Mouse (Mus musculus): ENCODE results near the gene Gm49354.
"Not testable (repeated sequence)": the region's sequence is repeated elsewhere in the genome, so short reads cannot be mapped to it uniquely, and the experiment has no call there.

Gm49354 gene

DNA sequence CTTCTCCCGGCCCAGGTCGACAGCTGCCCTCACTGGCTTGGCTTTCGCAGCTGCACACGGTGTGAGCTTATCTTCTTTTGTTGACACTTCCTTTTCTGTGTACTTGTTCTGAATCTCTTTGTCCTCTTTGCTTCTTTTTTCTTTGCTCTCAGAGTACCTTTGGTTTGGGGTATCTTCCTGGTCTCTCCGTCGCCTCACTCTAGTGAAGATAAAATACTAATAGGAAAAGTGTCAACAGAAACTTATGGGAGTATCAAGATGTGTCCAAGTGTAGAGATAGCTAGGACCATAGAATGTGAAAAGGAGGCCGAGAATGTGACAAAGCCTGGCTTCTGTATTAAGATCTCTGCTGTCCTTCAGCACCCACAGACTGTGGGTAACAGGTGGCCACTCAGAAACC, at the start of gene Gm49354:
Gm49354 (minus strand) TSS at position 101 of the 400 bp plus-strand sequence.
- DNase-seq (ENCODE audit: low read depth, low spot score): no peak

DNA sequence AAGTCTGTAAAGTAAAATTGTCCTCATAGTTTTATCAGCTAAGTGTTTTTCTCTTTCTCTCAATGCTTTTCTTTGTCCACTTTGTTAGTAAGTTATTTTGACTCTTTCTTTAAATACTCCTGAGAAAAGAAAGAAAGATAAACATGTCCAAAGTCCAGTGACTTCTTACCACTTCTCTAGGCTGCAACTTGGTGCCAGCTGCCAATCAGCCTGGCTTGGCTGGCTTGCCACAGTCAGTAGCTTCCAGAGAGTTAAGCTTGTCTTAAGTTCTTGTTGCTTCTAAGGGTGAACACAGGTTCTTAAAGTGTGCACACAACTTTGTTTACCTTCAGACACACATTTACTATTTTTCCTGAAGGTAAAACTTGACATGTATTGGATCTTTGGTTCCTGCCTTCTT, 43.9 kb upstream of the Gm49354 start:
- DNase-seq (ENCODE audit: low read depth, low spot score): no peak

- DNase-seq (ENCODE audit: low read depth, low spot score): peak; percentile 93
Observed at GRCm38 (mm10) chr13:59822507-59823462, 40.7 kb upstream of the Gm49354 start, which contains the start of gene Tut7. TSS of gene Tut7 (minus strand) at chr13:59823147.

DNA sequence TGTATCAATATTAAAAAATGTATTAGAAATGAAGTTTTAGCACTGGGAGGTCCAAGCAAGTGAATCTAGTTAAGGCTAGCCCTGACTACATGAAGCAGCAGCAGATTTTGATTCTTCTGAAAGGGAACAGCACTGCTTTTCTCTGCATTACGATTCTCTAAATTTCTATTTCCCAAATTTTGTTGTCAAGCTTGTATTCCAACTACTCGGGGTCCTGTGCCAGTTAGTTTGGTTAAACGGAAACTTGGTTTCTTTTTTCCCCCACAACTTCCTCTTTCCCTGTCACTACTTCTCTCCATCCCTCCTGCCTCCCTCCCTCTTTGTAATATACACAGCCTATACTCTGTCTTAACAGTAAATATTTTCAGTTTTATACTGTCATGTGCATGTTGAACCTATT, 38.8 kb upstream of the Gm49354 start:
- DNase-seq (ENCODE audit: low read depth, low spot score): no peak

DNA sequence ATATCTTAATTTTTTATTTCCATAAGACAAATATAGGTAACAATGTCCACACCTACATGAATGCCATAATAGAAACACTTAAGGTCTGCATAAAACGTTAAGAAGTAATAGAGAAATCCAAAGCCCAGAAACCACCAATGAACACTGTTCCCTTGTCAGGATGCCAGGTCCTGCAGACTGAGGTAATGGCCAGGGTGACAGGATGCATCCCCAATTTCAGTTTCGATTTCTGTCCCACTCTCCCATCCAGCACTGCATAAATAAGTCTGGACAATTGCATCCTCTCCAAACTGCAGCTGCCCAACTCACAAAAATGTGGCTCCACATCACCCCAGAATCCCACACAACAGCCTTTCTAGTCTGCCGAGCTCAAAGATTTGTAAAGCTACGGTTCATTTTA, 38.1 kb upstream of the Gm49354 start:
- no peak for DNase-seq (ENCODE audit: low read depth, low spot score)

GRCm38 (mm10) chr13:59817352-59817751, 35.3 kb upstream of the Gm49354 start:
- no peak for DNase-seq (ENCODE audit: low read depth, low spot score)

DNA sequence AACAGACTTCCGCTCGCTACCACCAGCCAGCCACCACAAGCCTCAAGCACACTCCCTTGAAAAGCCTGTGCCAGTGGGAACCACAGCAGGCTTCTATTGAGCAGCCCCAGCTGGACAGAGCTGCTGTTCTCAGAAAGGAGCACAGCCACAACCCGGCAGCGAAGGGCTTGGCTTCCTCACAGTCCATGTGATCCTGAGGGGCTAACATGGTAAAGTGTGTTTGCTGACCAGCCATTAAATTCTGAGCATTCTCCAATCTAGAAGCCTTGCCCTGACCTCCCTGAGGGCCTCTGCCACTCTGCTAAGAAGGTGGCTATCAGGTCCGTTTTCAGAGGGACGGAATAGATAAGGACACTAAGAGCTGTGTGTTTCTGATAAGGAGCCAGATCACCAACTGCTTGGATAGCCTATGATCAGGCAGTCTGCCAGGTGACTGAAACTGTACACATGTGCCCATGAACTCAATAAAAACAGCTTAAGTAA, 32.1 kb upstream of the Gm49354 start:
- DNase-seq (ENCODE audit: low read depth, low spot score): peak; percentile 42

DNA sequence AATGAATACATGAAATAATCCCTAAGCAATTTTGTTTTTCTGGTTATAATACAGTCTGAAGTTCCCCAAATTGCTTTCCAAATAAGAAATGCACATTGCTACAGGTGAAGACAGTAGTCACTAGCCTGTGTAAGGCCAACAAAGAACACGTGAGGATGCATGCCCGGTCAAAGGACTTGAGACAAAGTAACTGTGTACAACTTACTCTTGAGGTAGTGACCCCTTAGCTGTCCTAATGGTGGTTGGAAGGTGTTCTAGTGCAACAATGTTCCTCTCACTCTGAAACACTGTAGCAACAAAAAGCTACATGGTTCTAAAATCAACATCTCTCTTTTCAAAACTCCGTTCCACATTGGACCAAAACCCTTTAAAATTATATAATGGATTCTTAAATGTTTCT, 29.5 kb upstream of the Gm49354 start:
- DNase-seq (ENCODE audit: low read depth, low spot score): no peak

DNA sequence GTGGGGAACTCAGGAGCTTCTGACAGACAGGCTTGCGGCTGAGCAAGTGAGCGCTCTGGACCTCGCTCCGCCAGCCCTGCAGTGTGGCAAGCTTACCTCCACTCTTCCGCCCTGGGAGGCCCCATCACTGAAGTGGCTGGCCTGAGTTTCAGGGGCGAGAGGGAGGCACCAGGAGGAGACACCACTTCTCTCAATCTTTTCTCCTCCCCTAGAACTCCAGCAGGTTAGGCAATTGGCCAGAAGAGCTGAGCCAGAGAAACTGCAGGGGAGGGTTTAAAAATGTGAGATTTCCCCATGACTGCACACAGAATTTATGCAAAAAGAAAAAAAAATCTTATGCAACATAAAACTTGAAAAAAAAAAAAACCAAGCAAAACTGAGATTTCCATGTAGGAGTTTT, 19.0 kb upstream of the Gm49354 start:
- DNase-seq (ENCODE audit: low read depth, low spot score): no peak

- DNase-seq (ENCODE audit: low read depth, low spot score): no peak
Observed at GRCm38 (mm10) chr13:59800077-59800476, 18.0 kb upstream of the Gm49354 start.

DNA sequence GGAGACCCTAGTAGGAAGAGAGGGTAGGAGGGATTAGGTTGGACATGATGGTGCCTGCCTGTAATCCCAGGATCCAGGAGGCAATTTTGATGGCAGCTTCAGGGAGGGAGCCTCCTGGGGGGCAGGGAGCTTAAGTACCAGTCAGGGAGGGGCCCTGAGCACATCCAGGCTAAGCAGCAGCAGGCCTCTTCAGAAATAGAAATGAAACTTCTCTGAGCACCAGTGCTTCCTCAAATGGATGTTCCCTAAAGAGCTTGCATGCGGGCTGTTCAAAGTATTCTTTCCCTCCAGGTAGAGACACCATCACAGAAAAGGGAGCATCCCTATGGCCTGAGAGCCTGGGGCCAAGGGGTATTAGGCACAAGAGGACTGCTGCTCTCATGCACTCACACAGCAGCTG, 16.3 kb upstream of the Gm49354 start:
- no peak for DNase-seq (ENCODE audit: low read depth, low spot score)

DNA sequence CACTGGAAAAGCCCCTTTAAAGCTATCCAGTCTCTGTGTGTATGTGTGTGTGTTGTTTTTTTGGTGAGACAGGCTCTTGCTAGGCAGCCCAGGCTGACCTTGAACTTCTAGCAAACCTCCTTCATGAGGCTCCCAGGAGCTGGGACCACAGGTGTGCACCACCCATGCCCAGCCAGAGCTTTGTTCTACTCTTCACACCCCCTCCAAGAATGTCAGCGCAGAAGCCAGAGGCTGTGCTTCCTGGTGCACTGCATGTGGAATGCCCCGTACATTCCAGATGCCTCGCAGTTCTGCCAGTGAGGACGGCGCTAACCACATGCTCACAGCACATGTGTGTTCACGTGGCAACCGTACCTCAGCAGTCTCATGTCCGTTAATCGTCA, 14.4 kb upstream of the Gm49354 start:
- DNase-seq (ENCODE audit: low read depth, low spot score): no peak

DNA sequence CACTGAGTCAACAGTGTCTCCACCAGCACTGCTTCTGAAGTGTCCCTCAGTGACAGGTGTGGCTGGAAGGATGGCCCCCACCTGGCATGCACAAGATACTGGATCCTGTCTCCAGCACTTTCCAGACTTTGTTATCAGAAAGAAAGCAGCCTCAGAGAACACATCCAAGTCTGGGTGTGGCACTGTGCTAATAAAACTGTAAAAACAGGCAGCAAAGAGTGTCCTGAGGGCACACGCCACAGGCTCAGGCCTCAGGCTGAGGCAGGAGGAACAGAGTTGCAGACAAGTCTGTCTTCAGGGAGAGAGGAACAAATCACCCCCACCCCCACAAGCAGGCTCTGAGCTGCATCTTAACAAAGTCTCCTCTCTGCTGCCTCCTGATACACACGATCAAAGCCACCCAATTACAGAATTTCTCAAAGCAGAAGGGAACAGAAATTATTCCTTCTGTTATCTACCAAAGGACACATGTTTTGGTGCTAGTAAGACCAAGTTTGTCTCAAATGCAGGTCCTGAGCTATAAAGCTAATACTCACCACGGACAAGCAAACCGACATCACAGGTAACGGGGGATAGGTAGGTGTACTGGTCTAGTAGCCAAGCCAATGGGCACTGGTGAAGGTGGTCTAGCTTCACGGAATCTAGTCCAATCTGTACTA, 13.9 kb upstream of the Gm49354 start:
- no peak for DNase-seq (ENCODE audit: low read depth, low spot score)

DNA sequence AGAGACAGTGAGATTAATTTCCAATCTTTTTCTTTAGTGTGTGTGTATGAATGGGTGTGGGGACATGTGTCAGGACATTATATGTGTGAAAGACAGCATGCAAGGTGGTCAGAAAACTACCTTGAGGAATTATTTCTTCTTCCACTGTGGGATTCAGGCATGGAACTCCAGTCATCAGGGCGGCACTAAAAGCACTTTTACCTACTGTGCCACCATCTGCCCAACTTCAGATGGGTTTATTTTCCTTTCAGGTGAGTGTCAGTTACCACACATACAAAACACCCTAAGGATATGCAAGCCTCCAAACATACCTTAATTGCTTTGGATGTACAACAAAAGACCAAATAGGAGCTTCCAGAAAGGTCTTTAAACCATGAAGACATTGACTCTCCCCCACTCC, 12.7 kb upstream of the Gm49354 start:
- DNase-seq (ENCODE audit: low read depth, low spot score): no peak

DNA sequence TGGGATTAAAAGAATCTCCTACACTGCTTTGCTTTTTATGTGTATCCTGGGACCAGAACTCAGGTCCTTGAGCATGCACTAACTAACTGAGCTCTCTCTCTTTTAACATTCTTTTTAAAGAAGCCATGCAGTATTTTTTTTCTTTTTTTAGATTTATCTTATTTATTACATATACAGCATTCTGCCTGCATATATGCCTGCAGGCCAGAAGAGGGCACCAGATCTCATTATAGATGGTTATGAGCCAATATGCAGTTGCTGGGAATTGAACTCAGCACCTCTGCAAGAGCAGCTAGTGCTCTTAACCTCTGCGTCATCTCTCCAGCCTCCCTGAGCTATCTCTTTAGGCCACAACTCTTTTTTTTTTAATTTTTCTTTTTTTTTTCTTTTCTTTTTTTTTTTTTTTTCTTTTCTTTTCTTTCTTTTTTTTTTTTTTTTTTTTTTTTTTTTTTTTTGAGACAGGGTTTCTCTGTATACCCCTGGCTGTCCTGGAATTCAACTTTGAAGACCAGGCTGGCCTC, 2.2 kb downstream of the Gm49354 start:
- DNase-seq (ENCODE audit: low read depth, low spot score): not testable (repeated sequence)

- DNase-seq (ENCODE audit: low read depth, low spot score): no peak
Observed at GRCm38 (mm10) chr13:59779213-59779612, 2.8 kb downstream of the Gm49354 start.

GRCm38 (mm10) chr13:59775168-59775567, 6.9 kb downstream of the Gm49354 start:
- DNase-seq (ENCODE audit: low read depth, low spot score): no peak

DNA sequence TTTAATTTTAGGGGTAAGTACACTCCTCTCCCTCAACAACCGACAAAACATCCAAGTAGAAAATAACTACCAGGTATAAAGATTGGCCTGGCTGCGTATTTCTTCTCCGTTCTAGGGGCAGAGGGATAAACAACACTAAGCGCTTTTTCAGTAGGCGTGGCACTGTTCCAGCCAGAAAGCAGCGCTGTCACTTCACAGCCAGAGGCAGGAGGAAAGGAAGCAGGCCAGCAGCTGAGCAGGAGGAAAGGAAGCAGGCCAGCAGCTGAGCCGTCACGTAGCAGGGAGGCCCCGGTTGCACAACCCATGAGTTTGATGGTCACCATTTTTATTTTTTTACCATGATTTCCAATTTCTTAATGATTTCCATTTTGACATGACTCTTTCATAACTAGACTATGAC, 10.8 kb downstream of the Gm49354 start:
- peak; percentile 92 for DNase-seq (ENCODE audit: low read depth, low spot score)

- no peak for DNase-seq (ENCODE audit: low read depth, low spot score)
Observed at GRCm38 (mm10) chr13:59770847-59771246, 11.2 kb downstream of the Gm49354 start.

- peak; percentile 84 for DNase-seq (ENCODE audit: low read depth, low spot score)
Observed at GRCm38 (mm10) chr13:59770164-59770562, 11.9 kb downstream of the Gm49354 start.

DNA sequence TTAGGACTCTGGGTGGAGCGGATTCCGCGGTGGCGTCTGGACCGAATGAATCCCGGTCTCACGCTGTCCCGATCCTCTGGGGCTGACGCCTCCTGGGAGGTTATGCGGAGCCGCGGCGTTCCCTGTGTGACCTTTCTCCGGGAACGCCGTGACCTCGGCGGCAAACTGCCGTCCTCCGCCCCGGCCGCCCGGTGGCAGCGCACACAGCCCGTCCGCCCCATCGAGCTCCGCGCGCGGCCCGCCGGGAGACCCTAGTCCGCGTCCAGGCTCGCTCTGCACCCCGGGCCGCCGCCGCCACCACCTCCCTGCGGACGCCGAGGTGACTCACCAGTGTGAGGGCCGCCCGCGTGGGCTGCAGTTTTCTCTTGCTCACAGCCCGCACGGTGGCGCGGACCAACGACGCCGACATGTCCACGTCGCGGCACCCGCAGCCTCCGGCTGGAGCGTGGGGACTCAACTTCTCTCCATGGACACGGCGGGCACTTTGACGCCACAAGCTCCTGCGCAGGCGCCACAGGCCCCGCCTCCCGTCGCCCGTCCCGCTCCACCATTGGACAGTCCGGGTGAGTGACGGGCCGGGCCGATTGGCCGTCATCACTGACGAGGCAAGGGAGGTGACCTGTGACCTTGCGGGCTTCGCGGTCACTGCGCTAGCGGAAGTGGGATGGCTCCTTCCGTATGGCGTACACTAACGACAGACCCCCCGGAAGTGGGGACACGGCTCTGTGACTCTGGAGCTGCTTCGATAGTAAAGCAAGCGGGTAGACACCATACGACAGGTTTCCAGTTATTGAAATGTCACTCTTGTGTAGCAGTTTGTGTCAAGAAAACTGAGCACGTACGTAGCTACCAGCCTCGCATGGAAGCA, 12.5 kb downstream of the Gm49354 start, which contains the start of gene Isca1:
Isca1 (minus strand) TSS at position 515 of the 868 bp plus-strand sequence.
- DNase-seq (ENCODE audit: low read depth, low spot score): peak; percentile 98
